Mouse (Mus musculus) forebrain, embryonic 16.5 days (tissue): ENCODE data around the gene Sept8. TPM values are rescaled to one million over a fixed set of nuclear protein-coding genes. Genes with fewer than 3 reads are reported as not detected.
"Not testable (repeated sequence)": the region's sequence is repeated elsewhere in the genome, so short reads cannot be mapped to it uniquely, and the experiment has no call there.

Experiments
- ATAC-seq: fragments of 200-750 bp; cut with Nextera tagmentation; 2 replicates; pipeline ENCODE4 v1.8.0; 2017; ENCODE audit warnings: mild to moderate bottlenecking, moderate library complexity
- H3K27ac ChIP-seq: fragments of 300-500 bp; sonication (generic); 2 replicates; pipeline ENCODE4 v1.5.1; 2014; ENCODE audit warnings: low read length, control low read depth
- H3K27me3 ChIP-seq: fragments of 300-500 bp; sonication (generic); replicated peaks from 2 replicates; pipeline ENCODE4 v1.6.1; 2014; ENCODE audit warnings: low read length; ENCODE audit not compliant: control insufficient read depth, insufficient read depth
- H3K36me3 ChIP-seq: fragments of 300-500 bp; sonication (generic); 2 replicates; pipeline ENCODE4 v1.6.1; 2014; ENCODE audit not compliant: control insufficient read depth, insufficient read depth
- H3K4me1 ChIP-seq: fragments of 300-500 bp; sonication (generic); replicated peaks from 2 replicates; pipeline ENCODE4 v1.6.1; 2014; ENCODE audit warnings: low read length; ENCODE audit not compliant: control insufficient read depth, insufficient read depth
- H3K4me2 ChIP-seq: fragments of 300-500 bp; sonication (generic); 2 replicates; pipeline ENCODE4 v1.6.1; 2014; ENCODE audit warnings: mild to moderate bottlenecking, low read length, control low read depth
- H3K4me3 ChIP-seq: fragments of 300-500 bp; sonication (generic); replicated peaks from 2 replicates; pipeline ENCODE4 v1.5.1; 2014; ENCODE audit warnings: mild to moderate bottlenecking, low read length, control low read depth
- H3K9ac ChIP-seq: fragments of 300-500 bp; sonication (generic); replicated peaks from 2 replicates; pipeline ENCODE4 v1.6.1; 2014; ENCODE audit warnings: low read depth, low read length, control low read depth
- H3K9me3 ChIP-seq: fragments of 300-500 bp; sonication (generic); 2 replicates; pipeline ENCODE4 v1.6.1; 2016; ENCODE audit warnings: low read length; ENCODE audit not compliant: control insufficient read depth
- WGBS: fragments of 180-500 bp; shearing (Covaris S2); extraction: QIAGEN DNeasy Blood & Tissue Kit; methylation state at CpG from one replicate; pipeline ENCODE4 v1.1.7; 2014; 5-methylcytosine and 5-hydroxymethylcytosine counted together
- polyA plus RNA-seq: library from polyadenylated mRNA; unstranded; fragments of >200 nt; fragmentation: Nextera tagmentation; extraction: Ambion mirVana; gene quantifications from 2 replicates; pipeline ENCODE4 v1.2.1, GENCODE M21; 2015

Gene Sept8
- polyA plus RNA-seq, 1 experiment from 2014 or later, result 23.3 TPM

DNA sequence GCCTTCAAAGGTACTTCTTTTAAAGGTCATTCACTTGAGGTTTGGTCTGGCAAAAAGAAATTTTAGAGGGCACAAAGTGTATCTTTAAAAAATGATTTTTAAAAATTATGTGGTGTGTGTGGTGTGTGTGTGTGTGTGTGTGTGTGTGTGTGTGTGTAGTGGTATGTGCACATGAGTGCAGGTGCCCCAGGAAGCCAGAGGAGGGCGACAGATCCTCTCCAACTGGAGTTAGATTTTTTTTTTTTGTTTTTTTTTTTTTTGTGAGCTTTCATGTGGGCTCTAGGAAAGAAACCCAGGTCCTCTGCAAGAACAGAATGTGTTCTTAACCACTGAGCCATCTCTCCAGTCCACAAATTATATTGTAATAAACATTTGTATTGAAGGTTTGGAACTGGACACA, 31.7 kb downstream of the Sept8 start:
- H3K4me1 ChIP-seq, result 0 out of 2 replicates have a peak, but pooled peaks cover 2% of the 10 kb centered on the region
- H3K4me3 ChIP-seq, result no peak overlapping the region
- no peak for ATAC-seq
- WGBS, result 80% methylated on average over 1 of the region's 1 CpGs
- H3K9me3 ChIP-seq, result no peaks in the 10 kb centered on the region
- H3K9ac ChIP-seq, result no peak overlapping the region
- no peaks in the 10 kb centered on the region for H3K36me3 ChIP-seq
- no peak overlapping the region for H3K4me2 ChIP-seq
- no peak overlapping the region for H3K27ac ChIP-seq
- H3K27me3 ChIP-seq, result no peaks in the 10 kb centered on the region

DNA sequence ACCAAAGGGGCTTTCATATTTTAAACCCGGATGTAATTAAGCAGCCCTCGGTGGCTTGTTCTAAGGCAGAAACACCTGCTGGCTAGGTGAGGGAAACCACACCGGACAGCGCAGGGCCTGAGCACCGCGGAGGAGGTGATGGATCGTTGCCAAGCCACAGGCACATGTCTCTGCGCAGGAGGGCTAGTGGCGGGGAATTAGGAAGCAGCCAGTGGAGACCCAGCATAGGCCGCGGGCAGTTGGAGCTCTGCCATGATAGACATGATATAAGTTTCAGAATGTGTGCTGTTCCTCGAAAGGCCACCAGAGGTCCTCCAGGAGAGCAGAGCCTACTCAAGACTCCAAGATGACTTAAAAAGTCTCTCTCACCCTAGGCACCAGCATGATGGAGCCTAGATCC, 32.7 kb downstream of the Sept8 start:
- H3K27me3 ChIP-seq, result no peaks in the 10 kb centered on the region
- WGBS, result 69% methylated on average over 12 of the region's 12 CpGs

DNA sequence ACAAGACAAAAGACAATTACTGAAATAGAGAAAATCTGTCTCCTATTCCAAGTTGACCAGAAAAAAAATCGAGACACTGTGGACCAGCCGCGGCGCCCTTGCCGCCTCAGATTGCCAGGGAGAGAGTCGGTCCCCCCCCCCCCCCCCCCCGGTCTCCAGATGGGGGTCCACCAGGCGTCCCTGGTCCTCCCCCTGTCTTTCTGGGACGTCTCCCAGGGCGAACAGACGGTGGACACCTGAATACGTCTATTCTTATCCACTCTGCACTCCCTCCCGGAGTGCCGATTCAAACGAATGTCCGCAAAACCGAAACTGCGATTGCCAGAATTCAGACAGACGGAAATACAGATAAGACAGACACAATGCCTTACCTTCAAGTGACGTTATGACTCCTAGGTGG, 37.5 kb downstream of the Sept8 start:
- not testable (repeated sequence) for H3K4me3 ChIP-seq, ATAC-seq, H3K27me3 ChIP-seq, H3K4me2 ChIP-seq, H3K36me3 ChIP-seq, H3K27ac ChIP-seq, H3K9ac ChIP-seq, H3K9me3 ChIP-seq, H3K4me1 ChIP-seq
- WGBS, result 88% methylated on average over 10 of the region's 20 CpGs

More for the DNA sequence above, 32.7 kb downstream of the Sept8 start:
- no peaks in the 10 kb centered on the region for H3K9me3 ChIP-seq
- no peak overlapping the region for H3K4me3 ChIP-seq
- ATAC-seq, result no peak
- no peaks in the 10 kb centered on the region for H3K36me3 ChIP-seq
- no peak overlapping the region for H3K9ac ChIP-seq
- no peak overlapping the region for H3K4me2 ChIP-seq
- H3K4me1 ChIP-seq, result no peaks in the 10 kb centered on the region
- H3K27ac ChIP-seq, result no peak overlapping the region

DNA sequence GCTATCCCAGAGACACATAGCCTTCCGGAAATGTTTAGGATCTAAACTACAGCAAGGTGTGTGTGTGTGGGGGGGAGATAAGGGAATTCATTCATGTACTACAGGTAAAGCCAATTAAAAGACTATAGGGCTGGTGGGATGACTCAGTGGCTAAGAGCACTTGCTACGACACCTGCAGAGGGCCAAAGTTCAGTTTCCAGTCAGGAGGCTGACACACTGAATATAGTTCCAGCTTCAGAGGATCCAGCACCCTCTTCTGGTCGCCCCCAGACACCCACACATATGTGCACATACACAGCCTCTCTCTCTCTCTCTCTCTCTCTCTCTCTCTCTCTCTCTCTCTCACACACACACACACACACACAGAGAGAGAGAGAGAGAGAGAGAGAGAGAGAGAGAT, 38.9 kb downstream of the Sept8 start:
- not testable (repeated sequence) for H3K4me1 ChIP-seq, H3K9me3 ChIP-seq, H3K27me3 ChIP-seq, H3K27ac ChIP-seq, ATAC-seq, H3K4me3 ChIP-seq, H3K4me2 ChIP-seq, H3K36me3 ChIP-seq, H3K9ac ChIP-seq
- WGBS, result 100% methylated on average over 1 of the region's 3 CpGs

DNA sequence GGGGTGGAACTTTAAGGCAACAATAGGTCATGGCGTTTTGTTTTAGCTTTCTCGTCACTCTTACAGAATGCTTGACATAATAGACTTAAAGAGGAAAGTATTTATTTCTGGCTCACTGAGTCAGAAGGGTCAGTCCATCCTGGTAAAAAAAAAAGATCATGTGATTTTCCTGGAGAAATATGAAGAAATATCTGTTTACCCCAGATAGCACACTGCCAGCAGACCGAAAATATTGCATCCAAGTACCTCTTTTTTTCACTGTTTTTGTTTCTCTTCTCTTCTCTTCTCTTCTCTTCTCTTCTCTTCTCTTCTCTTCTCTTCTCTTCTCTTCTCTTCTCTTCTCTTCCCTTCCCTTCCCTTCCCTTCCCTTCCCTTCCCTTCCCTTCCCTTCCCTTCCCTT, 40.9 kb downstream of the Sept8 start:
- not testable (repeated sequence) for ATAC-seq, H3K27me3 ChIP-seq, H3K4me1 ChIP-seq, H3K4me2 ChIP-seq, H3K9ac ChIP-seq, H3K27ac ChIP-seq, H3K9me3 ChIP-seq, H3K4me3 ChIP-seq, H3K36me3 ChIP-seq
- 96% methylated on average over 1 of the region's 3 CpGs for WGBS

DNA sequence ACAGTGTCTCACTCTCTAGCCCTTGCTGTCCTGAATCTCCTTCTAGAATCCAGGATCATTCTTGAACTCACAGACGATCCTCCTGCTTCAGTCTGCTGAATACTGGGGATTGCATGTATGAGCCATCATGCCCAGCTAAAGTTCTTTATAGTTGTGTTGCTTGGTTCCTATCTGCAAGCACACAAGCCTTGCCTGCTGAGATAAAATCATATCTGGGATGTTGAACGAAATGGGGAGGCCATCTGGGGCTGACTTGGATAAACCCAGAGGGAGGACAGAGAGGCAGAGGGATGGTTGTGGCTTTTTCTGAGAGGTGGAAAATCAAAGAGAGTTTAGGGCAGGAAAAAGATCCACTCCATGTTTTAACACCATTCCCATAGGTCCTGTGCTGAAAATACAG, 42.9 kb downstream of the Sept8 start:
- Histone ChIP-seq H3K27ac (no peak overlapping the region), H3K36me3 (no peaks in the 10 kb centered on the region), H3K4me2 (no peak overlapping the region), H3K4me3 (no peak overlapping the region), H3K9ac (no peak overlapping the region), H3K9me3 (no peaks in the 10 kb centered on the region), H3K27me3 (no peaks in the 10 kb centered on the region), H3K4me1 (peaks cover 4% of the 10 kb centered on the region)
- no peak for ATAC-seq
- 94% methylated on average over 2 of the region's 2 CpGs for WGBS

DNA sequence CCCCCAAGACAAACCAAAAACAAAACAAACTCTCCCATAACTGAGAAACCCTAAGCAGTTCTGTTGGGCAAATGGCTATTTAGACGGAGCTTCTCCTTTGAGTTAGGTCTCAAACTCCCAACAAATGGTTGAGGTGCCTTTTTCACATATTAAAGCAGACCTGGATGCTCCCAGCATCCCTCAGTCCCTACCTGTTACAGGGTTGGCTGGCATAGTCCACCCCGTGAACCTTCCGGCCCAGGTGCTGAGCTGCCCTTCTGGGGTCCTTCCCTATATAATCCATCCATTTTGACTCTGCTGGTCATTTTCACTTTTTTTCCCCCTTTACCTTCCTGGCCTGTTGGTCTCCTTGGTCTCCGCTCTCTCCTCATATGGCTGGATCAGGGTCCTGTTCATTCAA, 47.6 kb downstream of the Sept8 start:
- Histone ChIP-seq H3K4me3 (peak overlapping the region; percentile 95), H3K27ac (no peak overlapping the region), H3K9ac (peak overlapping the region; percentile 95), H3K36me3 (peaks cover 4% of the 10 kb centered on the region), H3K27me3 (no peaks in the 10 kb centered on the region), H3K4me2 (peak overlapping the region; percentile 57), H3K9me3 (no peaks in the 10 kb centered on the region), H3K4me1 (peaks cover 21% of the 10 kb centered on the region)
- 89% methylated on average over 4 of the region's 4 CpGs for WGBS
- 0 out of 2 replicates have a peak, but pooled peaks have one; percentile 8 for ATAC-seq

DNA sequence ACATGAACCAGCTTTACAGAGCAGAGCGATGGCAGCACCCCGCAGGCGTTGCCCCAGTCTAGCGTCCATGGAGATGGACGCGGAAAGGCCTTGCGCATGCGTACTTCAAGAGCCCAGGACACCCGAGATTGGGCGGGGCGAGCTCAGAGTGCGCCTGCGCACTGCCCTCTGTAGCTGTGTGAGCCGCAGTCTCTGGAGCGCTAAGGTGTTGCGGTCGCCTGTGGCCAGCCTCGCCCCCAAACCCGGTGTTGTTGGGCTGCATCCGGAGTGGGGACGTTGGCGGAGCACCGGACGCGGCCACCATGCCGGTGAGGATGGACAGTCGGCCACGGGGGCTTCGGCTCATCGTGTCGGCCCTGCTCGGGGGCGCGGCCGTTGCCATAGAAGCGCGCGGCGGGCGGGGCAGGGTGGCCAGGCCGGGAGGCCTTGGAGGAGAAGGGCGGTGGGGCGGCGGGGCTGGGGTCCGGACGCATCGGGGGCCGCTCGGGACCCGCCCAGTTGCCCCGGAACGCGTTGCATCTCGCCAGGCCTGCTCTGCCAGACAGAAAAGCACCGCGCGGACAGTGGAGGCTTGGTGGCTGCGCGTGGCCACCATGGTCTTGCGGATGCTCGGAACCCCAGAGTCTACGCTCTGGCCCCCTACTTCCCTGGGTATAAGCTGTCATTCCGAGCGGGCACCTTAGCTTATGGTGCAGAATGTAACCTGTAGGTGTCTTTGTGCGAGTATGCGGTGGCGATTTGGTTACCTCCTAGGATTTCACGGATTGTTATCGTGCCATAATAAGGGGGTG, 48.4 kb downstream of the Sept8 start, which contains the start of gene Kif3a:
Gene Kif3a, plus strand, starts transcription at position 156 of the 791 bp plus-strand sequence.
- H3K4me3 ChIP-seq, result peak within 1 kb of the TSS; percentile 95
- no peaks in the 10 kb centered on the region for H3K27me3 ChIP-seq
- peak; percentile 97 for ATAC-seq
- peaks cover 4% of the 10 kb centered on the region for H3K36me3 ChIP-seq
- peak within 1 kb of the TSS; percentile 76 for H3K27ac ChIP-seq
- peak within 1 kb of the TSS; percentile 57 for H3K4me2 ChIP-seq
- WGBS, result under 1% methylated on average over 69 of the region's 69 CpGs
- no peaks in the 10 kb centered on the region for H3K9me3 ChIP-seq
- H3K9ac ChIP-seq, result peak within 1 kb of the TSS; percentile 95
- peaks cover 21% of the 10 kb centered on the region for H3K4me1 ChIP-seq

DNA sequence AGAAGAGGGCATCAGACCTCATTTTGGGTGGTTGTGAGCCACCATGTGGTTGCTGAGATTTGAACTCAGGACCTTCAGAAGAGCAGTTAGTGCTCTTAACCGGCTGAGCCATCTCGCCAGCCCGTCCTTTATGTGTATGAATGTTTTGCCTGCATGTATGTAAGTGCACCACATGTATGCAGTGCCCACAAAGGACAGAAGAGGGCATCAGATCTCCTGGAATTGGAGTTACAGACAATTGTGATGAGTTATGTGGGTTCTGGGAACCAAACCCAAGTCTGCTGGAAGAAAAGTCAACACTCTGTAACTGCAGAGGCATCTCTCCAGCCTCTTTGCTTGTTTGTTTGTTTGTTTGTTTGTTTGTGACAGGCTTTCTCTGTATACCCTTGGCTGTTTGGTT, 61.5 kb downstream of the Sept8 start:
- Histone ChIP-seq H3K4me3 (no peak overlapping the region), H3K27me3 (no peaks in the 10 kb centered on the region), H3K9me3 (no peaks in the 10 kb centered on the region), H3K27ac (no peak overlapping the region), H3K36me3 (peaks cover 32% of the 10 kb centered on the region), H3K9ac (no peak overlapping the region), H3K4me2 (no peak overlapping the region), H3K4me1 (no peaks in the 10 kb centered on the region)
- ATAC-seq, result no peak
- 95% methylated on average over 3 of the region's 3 CpGs for WGBS
